Mouse (Mus musculus): ENCODE data around the gene Ece2. TPM values are rescaled to one million over a fixed set of nuclear protein-coding genes. Genes with fewer than 3 reads are reported as not detected.
"Not testable (repeated sequence)": the region's sequence is repeated elsewhere in the genome, so short reads cannot be mapped to it uniquely, and the experiment has no call there.

Ece2 gene
- total RNA-seq, 4 experiments from 2014 or later, result 11.0 to 45.0 (median 23.8) TPM

GRCm38 (mm10) chr16:20623211-20623610 is 6.4 kb upstream of the Ece2 start:
- DNase-seq, result no peak

- no peak for DNase-seq
Observed at GRCm38 (mm10) chr16:20628871-20629391, 697 bp upstream of the Ece2 start.

DNA sequence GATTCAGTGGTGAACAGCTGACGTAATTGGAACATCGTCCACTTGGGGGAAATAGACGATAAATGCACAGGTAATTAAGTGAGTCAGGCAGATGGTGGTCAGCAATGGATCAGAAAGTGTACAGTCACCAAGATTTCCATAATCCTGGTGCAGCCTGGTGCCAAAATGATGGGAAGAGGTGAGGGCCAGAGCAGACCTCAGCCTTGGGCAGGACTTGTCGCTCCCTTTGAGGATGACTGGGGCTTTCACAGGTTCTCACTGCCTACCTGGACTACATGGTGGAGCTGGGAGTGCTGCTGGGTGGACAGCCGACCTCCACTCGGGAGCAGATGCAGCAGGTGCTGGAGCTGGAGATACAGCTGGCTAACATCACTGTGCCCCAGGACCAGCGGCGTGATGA is 7.8 kb downstream of the Ece2 start:
- no peak for DNase-seq

GRCm38 (mm10) chr16:20638367-20638766 is 8.7 kb downstream of the Ece2 start:
- no peak for DNase-seq

GRCm38 (mm10) chr16:20642161-20642560 is 12.5 kb downstream of the Ece2 start:
- peak; percentile 41 for DNase-seq

GRCm38 (mm10) chr16:20643911-20644310 is 14.3 kb downstream of the Ece2 start:
- peak; percentile 42 for DNase-seq

- peak; percentile 95 for DNase-seq
Observed at GRCm38 (mm10) chr16:20651076-20651946, 21.7 kb downstream of the Ece2 start, which contains the start of gene Psmd2. Gene Psmd2 (plus strand): TSS chr16:20651652.

DNA sequence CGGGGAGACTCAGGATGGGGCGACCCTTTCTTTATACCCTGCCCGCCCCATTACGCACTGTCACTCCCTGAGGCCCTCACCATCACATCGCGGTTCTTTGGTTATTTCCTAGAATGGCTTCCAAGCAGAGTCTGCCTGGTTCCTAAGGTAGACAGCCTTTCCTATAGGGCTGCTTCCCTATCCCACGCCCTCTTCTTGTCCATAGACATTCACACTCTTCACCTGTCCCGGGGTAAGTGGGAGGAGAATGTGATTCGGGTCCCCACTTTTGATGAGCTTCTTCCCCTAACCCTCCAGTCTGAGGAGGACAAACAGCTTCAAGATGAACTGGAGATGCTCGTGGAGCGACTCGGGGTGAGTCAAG is 22.3 kb downstream of the Ece2 start:
- DNase-seq, result no peak

- DNase-seq, result no peak
Observed at GRCm38 (mm10) chr16:20653315-20653714, 23.7 kb downstream of the Ece2 start.

GRCm38 (mm10) chr16:20657661-20658060 is 28.0 kb downstream of the Ece2 start:
- no peak for DNase-seq

- not testable (repeated sequence) for DNase-seq
Observed at GRCm38 (mm10) chr16:20668013-20668412, 38.4 kb downstream of the Ece2 start, which contains the start of gene Eif4g1. Gene Eif4g1 (plus strand): TSS chr16:20668313.

DNA sequence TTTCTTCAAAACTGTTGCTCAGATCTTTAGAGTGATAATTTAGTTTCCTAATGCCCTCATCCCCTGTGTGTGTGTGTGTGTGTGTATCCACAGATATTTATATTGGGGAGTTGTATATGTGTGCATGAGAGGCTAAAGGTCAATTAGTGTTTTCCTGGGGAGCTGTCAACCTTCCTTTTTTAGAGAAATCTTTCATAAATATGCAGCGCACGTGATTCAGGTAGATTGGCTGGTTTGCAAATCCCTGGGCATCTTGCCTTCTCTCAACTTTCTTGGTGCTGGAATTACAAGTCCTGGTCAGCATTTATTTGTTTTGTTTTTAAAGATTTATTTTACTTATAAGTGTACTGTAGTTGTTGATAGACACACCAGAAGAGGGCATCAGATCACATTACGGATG is 40.7 kb downstream of the Ece2 start:
- no peak for DNase-seq

DNA sequence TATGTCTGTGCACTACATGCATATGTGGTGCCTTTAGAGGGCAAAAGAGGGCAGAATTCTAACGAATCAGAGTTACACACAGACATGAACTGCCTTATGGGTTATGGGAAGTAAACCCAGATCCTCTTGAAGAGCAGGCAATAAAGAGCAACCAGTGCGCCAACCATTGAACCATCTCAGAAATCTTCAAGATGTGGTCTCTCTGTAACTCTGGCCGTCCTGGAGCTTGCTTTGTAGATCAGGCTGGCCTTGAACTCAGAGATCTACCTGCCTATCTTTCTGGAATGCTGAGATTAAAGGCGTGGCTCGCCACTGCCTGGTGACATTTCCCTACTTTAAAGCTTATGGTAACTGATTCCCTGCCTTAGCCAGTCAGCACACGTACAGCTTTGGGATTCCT is 42.3 kb downstream of the Ece2 start:
- DNase-seq, result no peak

GRCm38 (mm10) chr16:20672500-20672902 is 42.9 kb downstream of the Ece2 start:
- DNase-seq, result peak; percentile 96

GRCm38 (mm10) chr16:20672965-20673705 is 43.5 kb downstream of the Ece2 start:
- DNase-seq, result no peak

DNA sequence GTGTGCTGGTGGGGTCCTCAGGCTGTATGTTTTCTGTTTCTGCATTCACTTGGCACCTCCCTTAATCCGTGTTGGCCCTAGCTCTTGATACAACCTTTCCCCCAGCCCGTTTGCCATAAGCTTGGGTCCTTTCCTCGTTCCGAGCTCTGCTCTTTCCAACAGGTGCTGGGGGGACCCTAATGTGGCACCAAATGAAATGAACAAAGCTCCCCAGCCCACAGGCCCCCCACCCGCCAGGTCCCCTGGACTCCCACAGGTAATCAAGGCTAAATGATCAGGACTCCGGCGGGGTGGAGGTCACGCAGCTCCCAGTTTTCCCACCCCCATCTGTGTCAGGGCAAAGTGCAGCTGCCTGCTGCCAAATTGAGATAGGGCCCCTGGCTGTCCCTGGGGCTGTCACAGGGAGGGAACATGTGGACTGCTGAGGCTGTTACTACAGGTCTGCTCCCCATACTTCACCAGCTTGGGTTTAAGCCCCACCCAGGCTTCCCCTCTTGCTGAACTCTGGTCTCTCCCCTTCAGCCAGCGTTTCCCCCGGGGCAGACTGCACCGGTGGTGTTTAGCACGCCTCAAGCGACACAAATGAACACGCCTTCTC is 44.2 kb downstream of the Ece2 start:
- peak; percentile 70 for DNase-seq

GRCm38 (mm10) chr16:20675213-20675612 is 45.6 kb downstream of the Ece2 start:
- no peak for DNase-seq

- no peak for DNase-seq
Observed at GRCm38 (mm10) chr16:20676702-20677101, 47.1 kb downstream of the Ece2 start.

- DNase-seq, result no peak
Observed at GRCm38 (mm10) chr16:20677380-20677779, 47.8 kb downstream of the Ece2 start.

GRCm38 (mm10) chr16:20677974-20678675 is 48.5 kb downstream of the Ece2 start:
- DNase-seq, result peak; percentile 92

GRCm38 (mm10) chr16:20690774-20691173 is 61.1 kb downstream of the Ece2 start:
- DNase-seq, result no peak

DNA sequence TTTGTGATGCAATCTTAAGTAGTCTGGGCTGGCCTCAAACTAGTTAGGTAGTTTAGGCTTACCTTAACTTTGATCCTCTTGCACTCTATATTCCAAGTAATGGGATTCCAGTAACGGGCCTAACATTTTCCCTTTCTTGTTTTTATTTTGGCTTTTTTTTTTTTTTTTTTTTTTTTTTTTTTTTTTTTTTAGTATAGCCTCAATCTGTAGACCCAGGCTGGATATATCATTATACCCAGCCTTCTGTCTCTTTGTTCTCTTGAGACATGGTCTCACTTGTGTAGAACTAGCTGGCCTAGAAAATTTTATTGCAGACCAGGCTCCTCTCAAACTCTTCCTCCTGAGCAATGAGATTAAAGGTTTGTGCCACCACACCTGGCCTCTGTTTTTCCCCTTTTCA is 62.0 kb downstream of the Ece2 start:
- no peak for DNase-seq

Data from adrenal gland, adult 8-10 months (tissue).